Mouse (Mus musculus): ENCODE results near the gene Stk11. TPM values are rescaled to one million over a fixed set of nuclear protein-coding genes. Genes with fewer than 3 reads are reported as not detected.

The Stk11 gene
- polyA plus RNA-seq, 1 experiment from 2014 or later = 13.8 TPM

- Histone ChIP-seq H3K4me2 (ENCODE audit: low read depth, low read length) (no peak overlapping the region), H3K4me3 (ENCODE audit: low read length) (no peak overlapping the region), H3K9me3 (replicated peaks; ENCODE audit: control insufficient read depth, low read length) (no peaks in the 10 kb centered on the region), H3K27me3 (ENCODE audit: control insufficient read depth, insufficient read depth, low read length) (no peaks in the 10 kb centered on the region), H3K4me1 (ENCODE audit: control insufficient read depth, insufficient read depth, low read length) (peaks cover 22% of the 10 kb centered on the region), H3K9ac (ENCODE audit: low read length) (0 out of 2 replicates have a peak overlapping the region, but pooled peaks have one; percentile 5), H3K27ac (ENCODE audit: low read length) (no peak overlapping the region), H3K36me3 (ENCODE audit: control insufficient read depth, insufficient read depth) (no peaks in the 10 kb centered on the region)
- WGBS = 90% methylated on average over 6 of the region's 6 CpGs
- ATAC-seq (replicated peaks; ENCODE audit: extremely low read depth, insufficient read depth, low FRiP score) = no peak
Measured at GRCm38 (mm10) chr10:80091527-80091926, 24.1 kb upstream of the Stk11 start.

- H3K27me3 ChIP-seq (ENCODE audit: control insufficient read depth, insufficient read depth, low read length) = no peaks in the 10 kb centered on the region
- no peak overlapping the region for H3K9ac ChIP-seq (ENCODE audit: low read length)
- H3K4me2 ChIP-seq (ENCODE audit: low read depth, low read length) = no peak overlapping the region
- 75% methylated on average over 5 of the region's 5 CpGs for WGBS
- no peak overlapping the region for H3K4me3 ChIP-seq (ENCODE audit: low read length)
- H3K36me3 ChIP-seq (ENCODE audit: control insufficient read depth, insufficient read depth) = no peaks in the 10 kb centered on the region
- ATAC-seq (replicated peaks; ENCODE audit: extremely low read depth, insufficient read depth, low FRiP score) = no peak
- peaks cover 33% of the 10 kb centered on the region for H3K4me1 ChIP-seq (ENCODE audit: control insufficient read depth, insufficient read depth, low read length)
- no peak overlapping the region for H3K27ac ChIP-seq (ENCODE audit: low read length)
- no peaks in the 10 kb centered on the region for H3K9me3 ChIP-seq (replicated peaks; ENCODE audit: control insufficient read depth, low read length)
Measured at GRCm38 (mm10) chr10:80092690-80093089, 22.9 kb upstream of the Stk11 start.

GRCm38 (mm10) chr10:80094085-80094484 lies 21.5 kb upstream of the Stk11 start:
- no peak overlapping the region for H3K4me3 ChIP-seq (ENCODE audit: low read length)
- ATAC-seq (replicated peaks; ENCODE audit: extremely low read depth, insufficient read depth, low FRiP score) = no peak
- H3K27me3 ChIP-seq (ENCODE audit: control insufficient read depth, insufficient read depth, low read length) = no peaks in the 10 kb centered on the region
- WGBS = 80% methylated on average over 6 of the region's 6 CpGs
- no peak overlapping the region for H3K27ac ChIP-seq (ENCODE audit: low read length)
- H3K36me3 ChIP-seq (ENCODE audit: control insufficient read depth, insufficient read depth) = no peaks in the 10 kb centered on the region
- peaks cover 35% of the 10 kb centered on the region for H3K4me1 ChIP-seq (ENCODE audit: control insufficient read depth, insufficient read depth, low read length)
- no peaks in the 10 kb centered on the region for H3K9me3 ChIP-seq (replicated peaks; ENCODE audit: control insufficient read depth, low read length)
- no peak overlapping the region for H3K4me2 ChIP-seq (ENCODE audit: low read depth, low read length)
- H3K9ac ChIP-seq (ENCODE audit: low read length) = no peak overlapping the region

GRCm38 (mm10) chr10:80094684-80095083 lies 20.9 kb upstream of the Stk11 start:
- H3K9ac ChIP-seq (ENCODE audit: low read length) = no peak overlapping the region
- peaks cover 35% of the 10 kb centered on the region for H3K4me1 ChIP-seq (ENCODE audit: control insufficient read depth, insufficient read depth, low read length)
- no peak overlapping the region for H3K4me3 ChIP-seq (ENCODE audit: low read length)
- WGBS = 72% methylated on average over 3 of the region's 3 CpGs
- no peaks in the 10 kb centered on the region for H3K27me3 ChIP-seq (ENCODE audit: control insufficient read depth, insufficient read depth, low read length)
- no peak overlapping the region for H3K27ac ChIP-seq (ENCODE audit: low read length)
- ATAC-seq (replicated peaks; ENCODE audit: extremely low read depth, insufficient read depth, low FRiP score) = no peak
- H3K9me3 ChIP-seq (replicated peaks; ENCODE audit: control insufficient read depth, low read length) = no peaks in the 10 kb centered on the region
- no peaks in the 10 kb centered on the region for H3K36me3 ChIP-seq (ENCODE audit: control insufficient read depth, insufficient read depth)
- H3K4me2 ChIP-seq (ENCODE audit: low read depth, low read length) = no peak overlapping the region

- Histone ChIP-seq H3K4me3 (ENCODE audit: low read length) (no peak overlapping the region), H3K27me3 (ENCODE audit: control insufficient read depth, insufficient read depth, low read length) (no peaks in the 10 kb centered on the region), H3K36me3 (ENCODE audit: control insufficient read depth, insufficient read depth) (no peaks in the 10 kb centered on the region), H3K27ac (ENCODE audit: low read length) (no peak overlapping the region), H3K4me2 (ENCODE audit: low read depth, low read length) (no peak overlapping the region), H3K9me3 (replicated peaks; ENCODE audit: control insufficient read depth, low read length) (no peaks in the 10 kb centered on the region), H3K4me1 (ENCODE audit: control insufficient read depth, insufficient read depth, low read length) (peaks cover 35% of the 10 kb centered on the region), H3K9ac (ENCODE audit: low read length) (no peak overlapping the region)
- ATAC-seq (replicated peaks; ENCODE audit: extremely low read depth, insufficient read depth, low FRiP score) = no peak
- 78% methylated on average over 5 of the region's 5 CpGs for WGBS
Measured at GRCm38 (mm10) chr10:80095547-80095946, 20.1 kb upstream of the Stk11 start.

- H3K4me2 ChIP-seq (ENCODE audit: low read depth, low read length) = peak overlapping the region; percentile 19; the same call in 1 of the 2 replicates
- H3K9me3 ChIP-seq (replicated peaks; ENCODE audit: control insufficient read depth, low read length) = no peaks in the 10 kb centered on the region
- H3K36me3 ChIP-seq (ENCODE audit: control insufficient read depth, insufficient read depth) = no peaks in the 10 kb centered on the region
- 0 out of 2 replicates have a peak overlapping the region, but pooled peaks have one; percentile 42 for H3K27ac ChIP-seq (ENCODE audit: low read length)
- no peak overlapping the region for H3K4me3 ChIP-seq (ENCODE audit: low read length)
- ATAC-seq (replicated peaks; ENCODE audit: extremely low read depth, insufficient read depth, low FRiP score) = peak; percentile 39; the same call in 1 of the 2 replicates
- H3K27me3 ChIP-seq (ENCODE audit: control insufficient read depth, insufficient read depth, low read length) = no peaks in the 10 kb centered on the region
- WGBS = 9% methylated on average over 6 of the region's 7 CpGs
- peak overlapping the region; percentile 47; the same call in 1 of the 2 replicates for H3K9ac ChIP-seq (ENCODE audit: low read length)
- H3K4me1 ChIP-seq (ENCODE audit: control insufficient read depth, insufficient read depth, low read length) = peaks cover 48% of the 10 kb centered on the region
Measured at GRCm38 (mm10) chr10:80097275-80097674, 18.3 kb upstream of the Stk11 start.

GRCm38 (mm10) chr10:80098630-80099029 lies 17.0 kb upstream of the Stk11 start:
- H3K4me1 ChIP-seq (ENCODE audit: control insufficient read depth, insufficient read depth, low read length) = peaks cover 49% of the 10 kb centered on the region
- H3K9ac ChIP-seq (ENCODE audit: low read length) = no peak overlapping the region
- no peak overlapping the region for H3K4me3 ChIP-seq (ENCODE audit: low read length)
- ATAC-seq (replicated peaks; ENCODE audit: extremely low read depth, insufficient read depth, low FRiP score) = no peak
- no peaks in the 10 kb centered on the region for H3K27me3 ChIP-seq (ENCODE audit: control insufficient read depth, insufficient read depth, low read length)
- no peaks in the 10 kb centered on the region for H3K36me3 ChIP-seq (ENCODE audit: control insufficient read depth, insufficient read depth)
- 78% methylated on average over 5 of the region's 5 CpGs for WGBS
- no peak overlapping the region for H3K27ac ChIP-seq (ENCODE audit: low read length)
- H3K9me3 ChIP-seq (replicated peaks; ENCODE audit: control insufficient read depth, low read length) = no peaks in the 10 kb centered on the region
- H3K4me2 ChIP-seq (ENCODE audit: low read depth, low read length) = no peak overlapping the region

- H3K4me2 ChIP-seq (ENCODE audit: low read depth, low read length) = peak overlapping the region; percentile 90
- no peaks in the 10 kb centered on the region for H3K9me3 ChIP-seq (replicated peaks; ENCODE audit: control insufficient read depth, low read length)
- no peaks in the 10 kb centered on the region for H3K27me3 ChIP-seq (ENCODE audit: control insufficient read depth, insufficient read depth, low read length)
- H3K4me3 ChIP-seq (ENCODE audit: low read length) = peak overlapping the region; percentile 93; the same call in 1 of the 2 replicates
- no peaks in the 10 kb centered on the region for H3K36me3 ChIP-seq (ENCODE audit: control insufficient read depth, insufficient read depth)
- 0 out of 2 replicates have a peak overlapping the region, but pooled peaks have one; percentile 28 for H3K9ac ChIP-seq (ENCODE audit: low read length)
- ATAC-seq (replicated peaks; ENCODE audit: extremely low read depth, insufficient read depth, low FRiP score) = no peak
- WGBS = 48% methylated on average over 11 of the region's 11 CpGs
- H3K4me1 ChIP-seq (ENCODE audit: control insufficient read depth, insufficient read depth, low read length) = peaks cover 34% of the 10 kb centered on the region
- 0 out of 2 replicates have a peak overlapping the region, but pooled peaks have one; percentile 2 for H3K27ac ChIP-seq (ENCODE audit: low read length)
Measured at GRCm38 (mm10) chr10:80100982-80101381, 14.6 kb upstream of the Stk11 start.

- H3K27ac ChIP-seq (ENCODE audit: low read length) = peak overlapping the region; percentile 69
- H3K36me3 ChIP-seq (ENCODE audit: control insufficient read depth, insufficient read depth) = no peaks in the 10 kb centered on the region
- peak overlapping the region; percentile 94 for H3K9ac ChIP-seq (ENCODE audit: low read length)
- peaks cover 21% of the 10 kb centered on the region for H3K4me1 ChIP-seq (ENCODE audit: control insufficient read depth, insufficient read depth, low read length)
- peak overlapping the region; percentile 93 for H3K4me3 ChIP-seq (ENCODE audit: low read length)
- no peaks in the 10 kb centered on the region for H3K9me3 ChIP-seq (replicated peaks; ENCODE audit: control insufficient read depth, low read length)
- H3K4me2 ChIP-seq (ENCODE audit: low read depth, low read length) = peak overlapping the region; percentile 90
- ATAC-seq (replicated peaks; ENCODE audit: extremely low read depth, insufficient read depth, low FRiP score) = peak; percentile 89
- WGBS = under 1% methylated on average over 59 of the region's 59 CpGs
- no peaks in the 10 kb centered on the region for H3K27me3 ChIP-seq (ENCODE audit: control insufficient read depth, insufficient read depth, low read length)
Measured at GRCm38 (mm10) chr10:80102216-80102915, 13.2 kb upstream of the Stk11 start.
